Mouse (Mus musculus): ENCODE data around the gene Chid1.

- TF ChIP-seq POLR2A (IDR thresholded peaks at IDR 0.05; ENCODE audit: low read depth, low read length): no peak
- TF ChIP-seq CTCF (IDR thresholded peaks at IDR 0.05; ENCODE audit: extremely low read depth, insufficient read length, insufficient replicate concordance, low read depth, low read length): no peak
Observed at GRCm38 (mm10) chr7:141549432-141550061, 9.9 kb upstream of the Chid1 start.
